Mouse (Mus musculus) granulocyte monocyte progenitor cell, adult 5-6 weeks (primary cell): ENCODE results near the gene Itih5. TPM values are rescaled to one million over a fixed set of nuclear protein-coding genes. Genes with fewer than 3 reads are reported as not detected.
A peak's percentile ranks its signal among the peaks of the same experiment; 100 is the strongest.

Experiments used
- ATAC-seq: replicated peaks from 2 replicates; pipeline ENCODE4 v1.8.0; 2016; ENCODE audit warnings: mild to moderate bottlenecking, moderate TSS enrichment, inconsistent platforms; ENCODE audit not compliant: poor library complexity, severe bottlenecking
- total RNA-seq, 2 experiments: library from RNA; stranded (forward) in 1 of 2; stranded (reverse) in 1 of 2; fragments of 200-712, 200-1000 nt in 1 of 2; fragments of >200 nt in 1 of 2; fragmentation: Nextera tagmentation in 1 of 2; gene quantifications; 2 replicates each; pipeline ENCODE4 v1.2.3; 2014 to 2017

The Itih5 gene
- total RNA-seq, 2 experiments from 2014 or later: 4.7 to 5.8 TPM

DNA sequence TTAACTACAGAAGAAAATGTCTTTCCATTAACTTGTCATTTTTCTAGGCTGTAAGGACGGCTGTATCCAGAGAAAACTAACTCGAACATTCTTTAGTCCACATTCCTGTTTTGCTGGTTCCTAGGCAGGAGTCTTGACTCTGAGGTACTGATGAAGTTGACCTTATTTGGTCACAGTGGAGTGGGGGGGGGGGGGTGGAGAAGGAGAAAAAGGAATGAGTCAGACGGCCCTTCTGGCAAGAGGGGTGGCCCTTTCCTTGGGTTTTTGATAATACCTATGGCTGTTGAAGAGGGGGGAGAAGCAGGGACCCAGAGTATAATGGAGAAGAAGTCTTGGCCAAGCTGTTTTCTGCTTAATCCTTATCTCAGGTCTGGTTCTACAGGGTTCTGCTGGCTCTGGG lies 148.0 kb downstream of the Itih5 start:
- peak; percentile 29 for ATAC-seq

DNA sequence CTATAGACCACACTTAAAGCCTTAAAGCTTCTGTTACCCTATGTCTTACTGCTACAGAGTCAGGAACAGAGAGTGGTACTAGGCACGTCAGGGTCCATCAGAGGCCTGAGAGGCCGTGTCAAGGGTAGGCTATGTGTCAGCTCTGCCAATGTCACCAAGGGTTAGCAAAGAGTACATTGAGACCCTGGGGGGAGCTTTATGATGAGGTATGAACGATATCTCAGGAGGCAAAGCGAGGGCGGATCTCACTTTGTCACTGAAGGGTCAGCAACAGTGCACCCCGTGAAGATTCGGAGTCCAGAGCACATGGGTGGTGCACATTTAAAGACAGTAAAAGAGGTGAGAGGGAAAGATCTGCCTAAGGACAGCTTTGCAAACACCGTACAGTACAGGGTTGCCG lies 148.6 kb downstream of the Itih5 start:
- no peak for ATAC-seq

DNA sequence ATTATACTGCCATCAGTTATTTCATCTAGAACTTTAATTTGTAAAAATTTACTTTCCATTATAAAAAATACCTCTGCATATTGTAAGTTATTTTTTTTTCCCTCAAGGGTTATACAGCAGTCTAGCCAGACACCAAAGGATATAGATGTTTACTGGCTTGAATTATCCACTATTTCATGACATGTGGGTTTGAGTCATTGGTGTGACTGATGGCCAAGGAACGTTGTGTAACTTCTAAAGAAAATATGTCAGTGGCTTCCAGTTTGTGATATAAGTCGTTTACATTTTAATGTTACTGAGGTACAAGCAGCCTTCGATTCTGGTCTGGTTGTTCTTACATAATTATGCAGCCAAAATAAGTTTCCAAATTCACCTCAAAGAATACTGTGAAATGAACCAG lies 151.5 kb downstream of the Itih5 start:
- ATAC-seq: no peak

Other genes starting within 250 kb of the Itih5 start
- gene Taf3, start 105.0 kb upstream of the Itih5 start, total RNA-seq (2014; fragmentation: Nextera tagmentation): 17.3 and 21.4 TPM in 2 replicates
- 8.7 and 9.0 TPM in 2 replicates for gene Taf3, start 105.0 kb upstream of the Itih5 start, total RNA-seq (2017)
- 458 and 534 TPM in 2 replicates for gene Atp5c1, start 73.1 kb upstream of the Itih5 start, total RNA-seq (2014; fragmentation: Nextera tagmentation)
- gene Atp5c1, start 73.1 kb upstream of the Itih5 start, total RNA-seq (2017): 596 and 622 TPM in 2 replicates
- 22.3 and 33.9 TPM in 2 replicates for gene Kin, start 73.0 kb upstream of the Itih5 start, total RNA-seq (2014; fragmentation: Nextera tagmentation)
- 23.1 and 32.2 TPM in 2 replicates for gene Kin, start 73.0 kb upstream of the Itih5 start, total RNA-seq (2017)
- gene Itih2, start 22.2 kb upstream of the Itih5 start, total RNA-seq (2014; fragmentation: Nextera tagmentation): not detected in 2 replicates
- gene Itih2, start 22.2 kb upstream of the Itih5 start, total RNA-seq (2017): not detected in 2 replicates
- gene Sfmbt2, start 216.9 kb downstream of the Itih5 start, total RNA-seq (2014; fragmentation: Nextera tagmentation): 1.7 and 2.0 TPM in 2 replicates
- gene Sfmbt2, start 216.9 kb downstream of the Itih5 start, total RNA-seq (2017): 0.78 and 2.2 TPM in 2 replicates